Mouse (Mus musculus): ENCODE measurements around the gene Gm20388.

DNA sequence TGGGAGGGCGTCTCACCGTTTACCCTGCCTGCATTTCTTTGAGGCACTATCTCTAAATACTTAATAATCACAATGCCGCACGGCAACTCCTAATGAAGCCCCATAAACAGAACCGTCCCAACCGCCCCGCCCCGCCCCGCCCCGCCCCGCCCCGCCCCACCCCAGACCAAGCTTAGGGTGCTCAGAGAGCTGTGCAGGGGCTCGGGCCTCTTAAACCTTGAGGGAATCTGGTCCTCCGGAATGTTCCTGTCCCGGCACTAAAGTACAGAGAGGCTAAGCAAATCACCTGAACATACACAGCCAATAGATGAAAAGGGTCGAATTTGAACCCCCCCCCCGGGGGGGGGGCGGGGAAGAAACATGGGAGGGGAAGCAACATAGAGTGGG lies 1564.2 kb downstream of the Gm20388 start:
- no peak for TF ChIP-seq CTCF (IDR thresholded peaks at IDR 0.05; ENCODE audit: low read depth)
- no peak for TF ChIP-seq EP300 (IDR thresholded peaks at IDR 0.05; ENCODE audit: low read depth)
